Mouse (Mus musculus): ENCODE measurements around the gene Lhpp. TPM values are rescaled to one million over a fixed set of nuclear protein-coding genes. Genes with fewer than 3 reads are reported as not detected.

Gene Lhpp
- total RNA-seq, 2 experiments from 2014 or later: 19.2 to 27.6 TPM

DNA sequence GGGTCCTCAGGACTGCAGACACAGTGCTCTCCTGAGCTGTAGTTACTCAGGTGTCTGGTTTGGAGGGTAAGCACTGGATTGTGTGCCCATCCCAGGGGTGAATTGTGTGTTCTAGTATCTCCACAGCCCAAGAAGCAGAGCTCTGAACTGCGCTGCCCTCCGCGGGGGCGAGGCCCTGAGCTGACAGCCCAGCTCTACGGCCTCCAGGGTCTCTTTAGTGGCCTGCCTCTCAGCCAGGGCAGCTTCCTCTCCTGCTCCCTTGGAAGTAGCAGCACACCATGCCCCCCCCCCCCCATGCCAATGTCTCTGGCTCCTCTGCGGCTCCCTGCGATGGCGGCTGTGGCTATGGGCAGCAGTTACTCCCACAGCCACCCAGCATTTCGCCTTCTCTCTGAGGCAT lies 101.1 kb downstream of the Lhpp start:
- DNase-seq: no peak

GRCm38 (mm10) chr7:132712044-132712708 lies 101.7 kb downstream of the Lhpp start:
- DNase-seq: peak; percentile 41 to 55

DNA sequence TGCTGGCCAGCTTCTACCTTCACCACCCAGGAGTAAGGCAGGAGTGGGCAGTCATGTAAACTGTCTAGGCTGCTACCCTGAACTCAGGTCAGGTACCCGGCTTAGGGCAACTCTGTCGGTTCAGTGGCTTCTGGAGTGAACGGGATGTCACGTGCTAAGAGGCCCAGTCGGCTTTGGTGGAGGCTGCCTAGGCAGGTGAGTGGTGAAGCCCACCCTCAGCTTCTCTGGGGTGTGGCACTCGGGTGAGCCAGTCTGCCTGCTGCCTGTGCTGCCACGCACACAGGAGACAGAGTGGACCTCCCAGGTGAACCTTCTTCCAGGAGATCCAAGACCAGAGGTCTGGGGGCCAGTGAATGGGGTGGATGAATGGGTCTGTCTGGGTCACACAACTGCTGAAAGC lies 102.5 kb downstream of the Lhpp start:
- DNase-seq: no peak

DNA sequence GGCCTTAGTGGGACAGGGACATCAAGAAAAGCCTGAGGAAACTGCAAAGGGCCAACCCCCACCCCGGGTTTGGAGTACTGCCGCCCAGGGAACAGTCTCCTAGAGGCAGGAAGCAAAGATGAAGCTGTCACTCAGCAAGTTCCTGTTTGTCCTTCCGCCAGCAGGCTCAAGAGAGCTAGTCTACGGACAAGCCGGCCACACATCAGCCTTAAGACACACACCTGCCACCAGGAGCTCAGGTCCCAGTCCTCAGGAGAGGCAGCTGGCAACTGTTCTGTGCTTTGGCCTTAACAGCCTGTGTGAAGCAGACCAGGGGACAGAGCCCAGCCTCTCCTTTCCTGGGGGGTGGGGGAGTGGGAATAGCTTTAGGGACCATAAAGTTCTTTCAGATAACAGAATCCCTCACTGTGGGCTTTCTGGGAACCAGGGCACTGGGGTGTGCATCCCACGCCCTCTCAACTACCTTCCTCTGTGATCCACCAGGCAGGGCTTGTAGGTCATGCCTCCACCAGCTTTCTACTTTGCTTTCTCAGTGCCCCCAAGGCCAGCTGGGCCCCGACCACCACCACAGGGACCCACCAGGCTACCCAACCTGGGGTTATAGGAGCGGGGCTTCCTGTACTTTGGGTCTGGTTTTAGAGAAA lies 103.2 kb downstream of the Lhpp start:
- DNase-seq: peak; percentile 45 to 71

DNA sequence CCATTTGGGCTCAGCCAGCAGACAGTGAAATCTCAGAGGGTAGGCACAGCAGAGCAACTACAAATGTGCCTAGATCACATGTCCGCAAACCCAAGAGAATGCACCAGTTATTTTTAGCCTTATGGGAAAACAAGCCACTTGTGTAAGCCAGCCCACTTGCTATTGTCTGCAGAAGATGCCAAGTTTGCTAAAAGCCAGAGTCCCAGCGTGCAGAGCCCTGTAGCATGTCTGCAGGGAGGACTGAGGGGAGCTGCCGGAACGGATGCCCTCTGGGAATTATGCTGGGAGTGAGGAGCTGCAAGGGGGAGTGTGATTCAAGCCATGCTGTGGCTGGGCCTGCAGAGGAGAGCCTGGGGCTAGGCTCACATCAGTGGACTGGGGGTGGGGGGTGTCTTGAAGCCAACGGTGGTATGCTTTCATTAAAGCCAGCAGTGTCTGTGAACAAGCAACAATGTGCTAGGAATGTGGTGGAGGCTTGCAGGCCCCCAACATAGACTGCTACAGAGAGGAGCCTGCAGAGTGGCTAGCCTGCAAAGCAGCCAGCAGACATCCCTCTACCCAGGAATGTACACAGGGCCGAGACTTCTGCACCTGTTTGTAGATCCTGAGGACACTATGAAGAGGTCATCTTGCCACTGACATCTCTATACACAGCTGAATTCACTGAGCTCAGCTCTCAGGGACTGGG lies 103.9 kb downstream of the Lhpp start:
- DNase-seq: peak; percentile 45 to 67

DNA sequence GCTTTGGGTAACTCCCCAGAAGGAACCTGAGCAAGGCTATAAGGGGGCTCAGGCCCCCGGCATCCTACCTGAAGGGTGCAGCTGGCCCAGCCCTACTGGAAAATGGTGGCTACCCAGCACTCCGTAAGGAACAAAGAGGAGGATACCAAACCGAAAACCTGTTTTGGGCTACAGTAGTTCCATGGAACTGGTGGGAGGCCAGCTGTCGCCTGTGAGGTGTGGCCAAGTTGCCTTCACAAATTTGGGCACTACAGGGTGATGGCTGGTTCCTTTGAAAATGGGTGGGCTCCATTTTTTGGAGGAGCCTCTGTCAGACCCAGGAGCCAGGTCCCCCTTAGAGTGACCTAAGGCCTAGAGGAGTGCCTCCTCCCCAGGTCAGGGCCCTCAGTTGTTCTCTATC lies 104.8 kb downstream of the Lhpp start:
- no peak for DNase-seq

GRCm38 (mm10) chr7:132719570-132719969 lies 109.1 kb downstream of the Lhpp start:
- peak in 1 of 2 experiments; percentile 60 for DNase-seq

GRCm38 (mm10) chr7:132720562-132720961 lies 110.1 kb downstream of the Lhpp start:
- no peak for DNase-seq

DNA sequence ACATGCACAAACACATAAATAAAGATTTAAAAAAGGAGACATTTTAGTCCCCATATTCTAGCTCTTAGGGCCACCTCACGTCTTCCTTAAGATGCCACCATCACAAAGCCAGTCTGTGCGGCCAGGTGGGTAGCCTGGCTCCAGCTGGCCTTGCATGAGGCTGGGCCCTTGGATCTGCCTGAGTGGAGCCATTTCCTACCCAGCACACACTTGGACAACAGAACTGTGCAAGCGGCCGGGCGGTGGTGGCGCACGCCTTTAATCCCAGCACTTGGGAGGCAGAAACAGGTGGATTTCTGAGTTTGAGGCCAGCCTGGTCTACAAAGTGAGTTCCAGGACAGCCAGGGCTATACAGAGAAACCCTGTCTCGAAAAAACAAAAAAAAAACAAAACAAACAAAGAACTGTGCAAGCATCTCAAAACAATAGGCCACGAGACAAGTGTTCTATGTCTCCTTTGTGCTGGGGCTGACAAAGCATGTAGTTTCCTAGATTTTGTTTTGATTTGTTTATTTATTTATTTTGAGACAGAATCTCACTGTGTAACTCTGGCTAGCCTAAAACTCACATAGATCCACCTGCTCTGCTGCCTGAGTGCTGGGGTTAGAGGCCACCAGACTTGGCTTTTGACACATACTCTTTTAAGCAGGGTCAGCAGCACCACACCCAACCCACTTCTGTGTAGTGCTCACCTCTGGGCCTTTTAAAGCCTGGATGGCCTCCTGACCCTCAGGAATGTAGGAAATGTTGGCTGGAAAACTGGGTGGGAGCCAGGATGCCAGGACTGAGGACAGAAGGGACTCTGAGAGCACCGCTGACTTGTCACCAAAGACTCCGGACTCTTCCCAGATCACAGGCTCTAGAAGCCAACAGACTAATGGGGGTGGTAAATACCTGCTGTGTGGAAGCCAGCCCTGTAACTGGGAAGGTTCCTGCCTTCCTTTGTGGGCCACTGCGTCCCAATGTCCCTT lies 112.2 kb downstream of the Lhpp start:
- no peak for DNase-seq

DNA sequence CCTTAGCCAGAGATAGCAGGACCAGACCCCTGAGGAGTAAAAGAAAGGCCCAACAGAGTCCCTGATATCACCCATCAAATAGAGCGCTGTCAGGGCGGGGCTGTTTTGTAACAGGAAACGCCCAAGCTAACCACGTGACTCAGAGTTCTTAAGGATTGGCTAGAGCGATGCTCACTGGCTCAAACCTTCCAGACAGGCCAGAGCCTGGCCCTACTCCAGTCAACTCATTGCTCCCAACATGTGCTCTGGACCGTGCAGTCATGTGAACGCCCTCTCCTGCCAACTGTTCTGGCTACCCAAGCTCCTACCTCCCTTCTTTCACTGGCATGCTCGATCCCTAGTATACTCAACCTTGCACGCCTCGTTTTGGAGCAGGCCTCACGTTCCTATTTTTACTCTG lies 113.5 kb downstream of the Lhpp start:
- peak; percentile 76 to 78 for DNase-seq

GRCm38 (mm10) chr7:132724501-132725062 lies 114.1 kb downstream of the Lhpp start:
- DNase-seq: peak in 1 of 2 experiments; percentile 49

- no peak for DNase-seq
Measured at GRCm38 (mm10) chr7:132726106-132726861, 115.8 kb downstream of the Lhpp start.

DNA sequence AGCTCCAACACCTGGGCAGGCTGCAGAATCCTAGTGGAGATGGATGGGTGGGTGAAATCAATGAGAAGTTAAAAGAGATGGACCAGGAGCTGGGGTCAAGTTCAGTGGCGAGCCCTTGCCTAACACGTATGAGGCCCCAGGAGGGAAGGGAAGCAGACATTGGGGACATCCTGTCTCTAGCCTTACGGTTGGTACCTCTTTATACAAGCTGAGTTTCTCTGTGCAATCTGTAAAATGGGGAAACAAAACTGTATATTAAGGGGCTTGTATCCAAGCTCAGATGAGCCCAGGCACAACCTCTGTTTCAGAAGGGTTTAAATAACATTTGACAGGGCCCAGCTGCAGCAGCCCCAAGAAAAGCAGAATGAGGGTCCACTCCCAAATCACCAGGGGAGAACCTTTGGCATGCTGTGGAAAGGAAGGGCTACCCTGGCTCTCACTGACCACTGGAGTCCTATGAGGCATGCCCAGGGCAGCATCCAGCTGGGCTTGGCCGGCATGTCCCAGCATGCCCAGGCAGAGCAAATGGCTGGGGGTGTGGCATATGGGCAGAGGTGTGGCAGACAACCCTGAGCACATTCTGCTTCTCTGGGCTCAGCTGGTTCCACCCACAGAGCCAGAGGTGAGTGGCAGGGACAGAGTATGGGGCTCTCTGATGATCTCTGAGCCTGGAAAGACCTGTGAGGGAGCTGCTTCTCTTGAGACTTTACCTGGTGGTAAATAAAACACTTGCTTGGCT lies 118.8 kb downstream of the Lhpp start:
- no peak for DNase-seq

DNA sequence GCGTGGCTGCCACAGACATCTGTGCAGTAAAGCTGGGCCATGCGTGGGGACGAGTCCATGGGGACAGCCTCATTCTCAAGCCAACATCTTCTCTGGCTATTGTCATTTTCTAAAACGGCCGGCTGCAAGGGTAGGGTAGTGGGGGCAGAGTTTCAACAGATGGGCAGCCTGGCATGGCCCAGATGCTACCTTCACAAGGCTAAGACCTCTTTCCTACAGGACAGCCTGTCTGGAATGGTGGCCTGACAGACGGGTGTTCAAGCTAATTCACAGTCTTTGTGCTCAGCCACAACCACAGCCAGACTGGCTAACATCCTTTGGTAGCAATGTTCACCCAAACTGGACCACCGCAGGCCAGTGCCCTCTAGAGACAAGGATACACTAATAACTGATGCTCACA lies 120.1 kb downstream of the Lhpp start:
- DNase-seq: no peak

DNA sequence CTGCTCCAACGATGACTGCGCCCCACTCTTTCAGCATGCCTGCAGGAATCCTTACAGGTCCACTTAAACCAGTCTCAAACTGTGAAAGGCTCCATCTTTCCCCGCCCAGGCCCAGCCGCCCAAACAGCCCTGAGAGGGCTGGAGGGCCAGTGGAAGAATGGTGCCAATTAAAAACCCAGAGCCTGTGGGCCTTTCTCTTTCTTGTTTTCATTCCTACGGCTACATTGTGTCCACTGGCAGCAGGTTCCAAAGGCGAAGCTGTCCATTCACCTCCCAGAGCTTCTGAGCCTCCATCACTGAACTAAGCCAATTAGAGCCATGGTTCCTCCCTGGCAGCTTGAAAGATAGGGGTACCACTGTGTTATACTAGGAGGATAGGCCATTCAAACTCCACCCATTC lies 121.1 kb downstream of the Lhpp start:
- no peak for DNase-seq

- no peak for DNase-seq
Measured at GRCm38 (mm10) chr7:132732136-132732789, 121.8 kb downstream of the Lhpp start.

- DNase-seq: peak; percentile 76 to 79
Measured at GRCm38 (mm10) chr7:132733521-132733920, 123.1 kb downstream of the Lhpp start.

GRCm38 (mm10) chr7:132734222-132734621 lies 123.8 kb downstream of the Lhpp start:
- no peak for DNase-seq

DNA sequence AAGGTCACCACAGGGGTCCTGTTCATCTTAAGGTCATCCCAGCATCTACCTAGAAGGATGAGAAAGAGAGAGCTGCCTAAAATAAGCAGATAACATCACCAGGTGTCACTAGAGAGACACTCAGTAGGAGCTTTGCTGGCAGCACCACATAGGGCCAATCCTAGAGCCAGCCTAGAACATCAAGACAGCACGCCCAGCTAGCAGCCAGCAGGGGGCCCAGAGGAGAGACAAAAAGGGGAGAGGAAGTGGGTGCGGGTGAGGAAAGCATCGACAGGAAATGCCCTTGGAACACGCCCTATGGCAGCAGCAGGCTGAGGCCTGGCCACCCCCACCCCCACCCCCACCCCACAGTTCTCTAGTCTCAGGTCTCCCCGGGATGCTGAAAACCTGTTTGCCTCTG lies 124.7 kb downstream of the Lhpp start:
- DNase-seq: peak; percentile 55 to 72

All from adrenal gland, postnatal 36 days (tissue).